Mouse (Mus musculus) stomach, embryonic 15.5 days (tissue): ENCODE results near the gene 4930524B15Rik. TPM values are rescaled to one million over a fixed set of nuclear protein-coding genes. Genes with fewer than 3 reads are reported as not detected.
"Not testable (repeated sequence)": the region's sequence is repeated elsewhere in the genome, so short reads cannot be mapped to it uniquely, and the experiment has no call there.

Experiments
- ATAC-seq: fragments of 200-750 bp; cut with Nextera tagmentation; 2 replicates; pipeline ENCODE4 v1.8.0; 2017; ENCODE audit warnings: low read depth, moderate number of reproducible peaks, moderate TSS enrichment; ENCODE audit not compliant: insufficient read depth, low FRiP score
- H3K27ac ChIP-seq: fragments of 300-500 bp; sonication (generic); 2 replicates; pipeline ENCODE4 v1.5.1; 2015; ENCODE audit warnings: mild to moderate bottlenecking, inconsistent platforms
- H3K27me3 ChIP-seq: fragments of 300-500 bp; sonication (generic); replicated peaks from 2 replicates; pipeline ENCODE4 v1.6.1; 2015; ENCODE audit warnings: inconsistent platforms
- H3K36me3 ChIP-seq: fragments of 300-500 bp; sonication (generic); 2 replicates; pipeline ENCODE4 v1.6.1; 2015; ENCODE audit warnings: inconsistent platforms
- H3K4me1 ChIP-seq: fragments of 300-500 bp; sonication (generic); 2 replicates; pipeline ENCODE4 v1.6.1; 2015; ENCODE audit warnings: inconsistent platforms
- H3K4me2 ChIP-seq: fragments of 300-500 bp; sonication (generic); 2 replicates; pipeline ENCODE4 v1.6.1; 2015; ENCODE audit warnings: mild to moderate bottlenecking, inconsistent platforms
- H3K4me3 ChIP-seq: fragments of 300-500 bp; sonication (generic); replicated peaks from 2 replicates; pipeline ENCODE4 v1.5.1; 2015; ENCODE audit warnings: inconsistent platforms
- H3K9ac ChIP-seq: fragments of 300-500 bp; sonication (generic); 2 replicates; pipeline ENCODE4 v1.6.1; 2015; ENCODE audit warnings: inconsistent platforms
- H3K9me3 ChIP-seq: fragments of 300-500 bp; sonication (generic); 2 replicates; pipeline ENCODE4 v1.6.1; 2016; ENCODE audit warnings: inconsistent platforms
- WGBS: fragments of 180-500 bp; shearing (Covaris S2); methylation state at CpG from one replicate; pipeline ENCODE4 v1.1.7; 2015; 5-methylcytosine and 5-hydroxymethylcytosine counted together
- polyA plus RNA-seq: library from polyadenylated mRNA; unstranded; fragments of >200 nt; fragmentation: Nextera tagmentation; extraction: Ambion mirVana; gene quantifications from 2 replicates; pipeline ENCODE4 v1.2.1, GENCODE M21; 2015

4930524B15Rik gene
- polyA plus RNA-seq, 1 experiment from 2014 or later, result not detected

GRCm38 (mm10) chr11:32000281-32000680, 34.9 kb downstream of the 4930524B15Rik start, which contains the start of gene Nsg2:
Gene Nsg2 (plus strand): TSS chr11:32000463.
- Histone ChIP-seq H3K36me3 (no peaks in the 10 kb centered on the region), H3K4me2 (peak within 1 kb of the TSS; percentile 52)
- under 1% methylated on average over 16 of the region's 16 CpGs for WGBS

GRCm38 (mm10) chr11:32001181-32001910, 36.0 kb downstream of the 4930524B15Rik start:
- H3K4me1 ChIP-seq, result peaks cover 9% of the 10 kb centered on the region; the same call in 1 of the 2 replicates
- no peak overlapping the region for H3K4me2 ChIP-seq
- no peak overlapping the region for H3K27ac ChIP-seq
- H3K9ac ChIP-seq, result no peak overlapping the region
- no peak overlapping the region for H3K4me3 ChIP-seq
- ATAC-seq, result no peak
- no peaks in the 10 kb centered on the region for H3K9me3 ChIP-seq
- no peaks in the 10 kb centered on the region for H3K36me3 ChIP-seq
- 8% methylated on average over 11 of the region's 11 CpGs for WGBS
- no peaks in the 10 kb centered on the region for H3K27me3 ChIP-seq

More at GRCm38 (mm10) chr11:32000281-32000680, 34.9 kb downstream of the 4930524B15Rik start, which contains the start of gene Nsg2:
- H3K27me3 ChIP-seq, result no peaks in the 10 kb centered on the region
- no peak within 1 kb of the TSS for H3K9ac ChIP-seq
- peaks cover 9% of the 10 kb centered on the region; the same call in 1 of the 2 replicates for H3K4me1 ChIP-seq
- ATAC-seq, result peak; percentile 76; the same call in 1 of the 2 replicates
- H3K27ac ChIP-seq, result no peak within 1 kb of the TSS
- peak within 1 kb of the TSS; percentile 28 for H3K4me3 ChIP-seq
- H3K9me3 ChIP-seq, result no peaks in the 10 kb centered on the region

GRCm38 (mm10) chr11:32002670-32003072, 37.3 kb downstream of the 4930524B15Rik start:
- no peak overlapping the region for H3K4me2 ChIP-seq
- 12% methylated on average over 5 of the region's 5 CpGs for WGBS

GRCm38 (mm10) chr11:32008049-32008448, 42.7 kb downstream of the 4930524B15Rik start:
- ATAC-seq, result not testable (repeated sequence)
- WGBS, result 82% methylated on average over 3 of the region's 3 CpGs

More at GRCm38 (mm10) chr11:32002670-32003072, 37.3 kb downstream of the 4930524B15Rik start:
- Histone ChIP-seq H3K27me3 (no peaks in the 10 kb centered on the region), H3K9ac (no peak overlapping the region), H3K9me3 (no peaks in the 10 kb centered on the region), H3K4me3 (no peak overlapping the region), H3K36me3 (no peaks in the 10 kb centered on the region), H3K4me1 (peaks cover 9% of the 10 kb centered on the region; the same call in 1 of the 2 replicates), H3K27ac (no peak overlapping the region)
- no peak for ATAC-seq

GRCm38 (mm10) chr11:32008852-32009251, 43.5 kb downstream of the 4930524B15Rik start:
- Histone ChIP-seq H3K4me1 (no peaks in the 10 kb centered on the region), H3K27ac (no peak overlapping the region), H3K4me3 (no peak overlapping the region), H3K36me3 (no peaks in the 10 kb centered on the region), H3K9ac (no peak overlapping the region), H3K9me3 (no peaks in the 10 kb centered on the region), H3K4me2 (no peak overlapping the region), H3K27me3 (no peaks in the 10 kb centered on the region)
- ATAC-seq, result no peak
- 72% methylated on average over 3 of the region's 3 CpGs for WGBS

More at GRCm38 (mm10) chr11:32008049-32008448, 42.7 kb downstream of the 4930524B15Rik start:
- not testable (repeated sequence) for H3K27me3 ChIP-seq, H3K9me3 ChIP-seq, H3K4me2 ChIP-seq, H3K36me3 ChIP-seq, H3K4me1 ChIP-seq, H3K9ac ChIP-seq, H3K27ac ChIP-seq, H3K4me3 ChIP-seq

- no peaks in the 10 kb centered on the region for H3K9me3 ChIP-seq
- H3K4me3 ChIP-seq, result no peak overlapping the region
- WGBS, result 33% methylated on average over 13 of the region's 13 CpGs
- no peaks in the 10 kb centered on the region for H3K27me3 ChIP-seq
- no peak overlapping the region for H3K9ac ChIP-seq
- no peak overlapping the region for H3K4me2 ChIP-seq
- H3K4me1 ChIP-seq, result no peaks in the 10 kb centered on the region
- no peak for ATAC-seq
- H3K27ac ChIP-seq, result no peak overlapping the region
- H3K36me3 ChIP-seq, result no peaks in the 10 kb centered on the region
Observed at GRCm38 (mm10) chr11:32009961-32010662, 44.7 kb downstream of the 4930524B15Rik start.

- WGBS, result 61% methylated on average over 5 of the region's 5 CpGs
- no peak overlapping the region for H3K4me2 ChIP-seq
Observed at GRCm38 (mm10) chr11:32010663-32010970, 45.2 kb downstream of the 4930524B15Rik start.

GRCm38 (mm10) chr11:32011867-32012603, 46.6 kb downstream of the 4930524B15Rik start:
- ATAC-seq, result no peak
- Histone ChIP-seq H3K4me2 (no peak overlapping the region), H3K9ac (no peak overlapping the region), H3K27me3 (no peaks in the 10 kb centered on the region), H3K27ac (no peak overlapping the region), H3K9me3 (no peaks in the 10 kb centered on the region), H3K4me1 (no peaks in the 10 kb centered on the region), H3K4me3 (no peak overlapping the region), H3K36me3 (no peaks in the 10 kb centered on the region)
- WGBS, result 48% methylated on average over 9 of the region's 9 CpGs

More at GRCm38 (mm10) chr11:32010663-32010970, 45.2 kb downstream of the 4930524B15Rik start:
- Histone ChIP-seq H3K36me3 (no peaks in the 10 kb centered on the region), H3K4me3 (no peak overlapping the region), H3K9ac (no peak overlapping the region), H3K27me3 (no peaks in the 10 kb centered on the region), H3K27ac (no peak overlapping the region), H3K9me3 (no peaks in the 10 kb centered on the region), H3K4me1 (no peaks in the 10 kb centered on the region)
- no peak for ATAC-seq

GRCm38 (mm10) chr11:32013014-32013427, 47.6 kb downstream of the 4930524B15Rik start:
- ATAC-seq, result no peak
- Histone ChIP-seq H3K36me3 (no peaks in the 10 kb centered on the region), H3K9me3 (no peaks in the 10 kb centered on the region), H3K4me3 (no peak overlapping the region), H3K4me2 (no peak overlapping the region), H3K4me1 (no peaks in the 10 kb centered on the region), H3K9ac (no peak overlapping the region), H3K27me3 (no peaks in the 10 kb centered on the region), H3K27ac (no peak overlapping the region; the same call in 1 of the 2 replicates)
- WGBS, result 86% methylated on average over 4 of the region's 4 CpGs

- WGBS, result 78% methylated on average over 1 of the region's 1 CpGs
- Histone ChIP-seq H3K4me1 (no peaks in the 10 kb centered on the region), H3K4me3 (no peak overlapping the region), H3K27ac (no peak overlapping the region), H3K9ac (no peak overlapping the region), H3K36me3 (no peaks in the 10 kb centered on the region), H3K9me3 (no peaks in the 10 kb centered on the region), H3K4me2 (no peak overlapping the region), H3K27me3 (no peaks in the 10 kb centered on the region)
- ATAC-seq, result no peak
Observed at GRCm38 (mm10) chr11:32013561-32013960, 48.2 kb downstream of the 4930524B15Rik start.

- no peak overlapping the region for H3K27ac ChIP-seq
- H3K9me3 ChIP-seq, result no peaks in the 10 kb centered on the region
- H3K4me1 ChIP-seq, result no peaks in the 10 kb centered on the region
- no peaks in the 10 kb centered on the region for H3K27me3 ChIP-seq
- WGBS, result 58% methylated on average over 4 of the region's 4 CpGs
- no peaks in the 10 kb centered on the region for H3K36me3 ChIP-seq
- H3K4me2 ChIP-seq, result no peak overlapping the region
- no peak overlapping the region for H3K9ac ChIP-seq
- no peak overlapping the region for H3K4me3 ChIP-seq
- ATAC-seq, result no peak
Observed at GRCm38 (mm10) chr11:32018201-32018600, 52.8 kb downstream of the 4930524B15Rik start.
